Mouse (Mus musculus) kidney, postnatal 36 days (tissue): ENCODE data around the gene Ankrd9.

Experiments used
- DNase-seq, 2 experiments: peaks; one replicate each; pipeline ENCODE4 v3.0.0; 2021 to 2022; ENCODE audit warnings: mixed read lengths in 2 of 2

Ankrd9 gene

DNA sequence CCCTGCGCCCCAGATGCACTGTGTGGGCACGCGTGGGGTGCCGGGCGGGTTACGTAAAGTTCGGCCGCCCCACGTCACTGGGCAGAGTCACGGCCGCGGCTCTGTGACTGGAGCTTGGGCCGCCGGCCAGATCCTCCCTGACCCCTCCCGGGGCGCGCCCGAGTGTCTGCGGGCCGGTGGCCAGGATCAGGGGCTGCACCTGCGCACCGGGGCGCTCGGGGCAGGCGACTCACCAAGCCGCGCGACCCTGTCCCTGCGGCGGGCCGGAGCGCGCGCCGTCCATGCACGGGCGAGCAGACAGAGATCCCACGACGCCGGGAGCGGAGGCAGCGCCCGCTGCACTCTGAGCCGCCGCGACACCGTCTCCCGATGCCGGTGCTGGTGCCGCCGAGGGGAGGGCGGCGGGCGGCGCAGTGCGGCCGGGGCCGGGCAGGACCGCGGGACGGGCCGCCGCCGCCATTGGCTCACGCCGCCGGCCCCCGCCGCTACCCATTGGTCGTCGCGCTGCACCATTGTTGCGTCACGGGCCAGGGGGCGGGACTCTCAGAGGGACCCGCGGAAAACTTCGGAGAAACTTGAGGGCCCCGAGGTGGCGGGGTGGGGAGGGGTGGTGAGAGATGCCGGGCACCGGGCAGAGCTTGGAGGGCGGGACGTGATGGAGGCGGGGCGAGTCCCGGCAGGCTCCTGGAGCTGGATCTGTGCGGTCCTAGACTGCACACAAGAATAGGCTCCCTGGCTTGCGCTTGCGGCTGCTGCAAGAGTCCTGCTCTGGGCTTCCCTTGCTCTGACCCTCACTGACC lies at the start of gene Ankrd9:
Gene Ankrd9, minus strand, starts transcription at position 434 of the 800 bp plus-strand sequence.
- peak; percentile 99 to 100 for DNase-seq

DNA sequence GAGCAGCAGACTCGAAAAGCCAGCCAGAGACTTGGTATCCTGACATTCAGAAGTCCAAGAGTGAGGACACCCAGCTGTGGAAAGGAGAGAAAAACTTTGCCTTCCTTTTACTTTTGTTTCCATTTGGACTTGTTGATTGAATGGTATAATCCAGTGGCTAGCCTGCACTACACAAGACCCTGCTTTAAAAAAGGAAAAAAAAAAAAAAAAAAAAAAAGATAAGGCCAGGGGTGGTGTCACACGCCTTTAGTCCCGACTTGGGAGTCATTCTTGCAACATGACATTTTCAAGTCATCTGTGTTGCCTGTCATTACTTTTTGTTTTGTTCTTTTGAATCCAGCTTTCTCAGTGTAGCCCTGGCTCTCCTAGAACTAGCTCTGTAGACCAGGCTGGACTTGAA lies 42.7 kb upstream of the Ankrd9 start:
- DNase-seq = no peak

- no peak for DNase-seq
Measured at GRCm38 (mm10) chr12:111021138-111021537, 42.3 kb upstream of the Ankrd9 start.

- no peak for DNase-seq
Measured at GRCm38 (mm10) chr12:111019086-111019485, 40.2 kb upstream of the Ankrd9 start.

DNA sequence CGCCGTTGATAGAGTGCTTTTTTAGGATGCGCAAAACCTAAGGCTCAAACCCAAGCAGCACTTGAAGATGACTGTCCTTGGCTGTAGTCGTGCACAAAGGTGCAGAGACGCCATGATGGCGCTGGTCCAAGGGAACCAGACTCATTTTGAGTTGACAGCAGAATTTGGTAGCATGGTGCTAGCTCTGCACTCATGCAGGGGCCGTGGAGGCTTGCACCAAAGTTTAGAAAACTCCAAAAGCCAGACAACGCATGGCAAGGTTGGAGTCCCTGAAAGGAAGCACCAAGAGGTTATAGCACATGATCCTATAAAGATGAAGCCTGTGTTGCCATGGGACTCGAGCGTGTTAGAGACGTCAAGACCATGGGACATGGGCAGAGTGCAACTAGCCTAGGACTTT lies 39.2 kb upstream of the Ankrd9 start:
- DNase-seq = no peak

DNA sequence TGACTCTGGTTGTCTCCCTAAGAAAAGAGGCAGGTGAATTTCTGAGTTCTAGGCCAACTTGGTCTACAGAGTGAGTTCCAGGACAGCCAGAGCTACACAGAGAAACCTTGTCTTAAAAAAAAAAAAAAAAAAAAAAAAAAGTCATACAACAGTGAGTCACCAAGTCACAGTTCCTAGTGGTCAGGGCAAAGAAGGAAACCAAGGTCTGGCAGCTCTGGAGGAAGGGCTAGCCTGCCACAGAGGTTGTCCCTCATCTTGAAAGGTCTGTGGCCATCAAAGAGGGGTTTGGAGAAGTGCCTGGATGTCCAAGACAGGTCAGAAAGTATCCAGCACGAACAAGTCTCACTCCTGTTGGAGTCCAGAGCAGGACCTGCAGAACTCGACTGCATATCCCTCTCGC lies 38.0 kb upstream of the Ankrd9 start:
- no peak for DNase-seq

DNA sequence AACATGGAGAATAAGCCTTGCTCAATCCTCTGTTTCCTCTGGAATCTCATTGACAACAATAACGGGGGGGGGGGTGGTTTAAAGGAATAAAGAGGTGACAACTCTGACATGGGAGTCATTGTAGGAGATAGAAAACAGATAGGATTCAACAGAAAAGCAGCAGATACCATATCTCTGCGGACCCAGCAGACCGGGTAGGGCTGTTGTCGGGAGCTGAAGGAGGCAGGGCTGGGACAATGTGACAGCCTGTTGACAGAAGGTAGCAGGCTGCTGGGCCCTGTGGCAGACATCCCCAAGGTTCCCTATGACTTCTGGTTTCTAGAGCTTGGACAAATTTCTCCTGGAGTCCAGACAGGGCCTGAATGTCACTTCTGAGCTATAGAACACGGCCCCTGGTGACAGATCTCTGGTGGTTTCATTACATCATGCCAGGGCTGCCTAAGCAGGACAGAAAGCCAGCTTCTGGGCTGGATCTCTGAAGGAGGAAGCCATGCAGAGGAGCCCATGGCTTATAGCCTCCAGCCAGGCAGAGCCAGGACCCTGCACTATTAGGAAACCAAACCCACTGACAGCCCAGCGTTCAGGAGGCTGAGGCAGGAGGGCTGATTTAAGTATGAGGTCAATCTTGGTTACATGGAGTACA lies 30.9 kb upstream of the Ankrd9 start:
- no peak for DNase-seq

DNA sequence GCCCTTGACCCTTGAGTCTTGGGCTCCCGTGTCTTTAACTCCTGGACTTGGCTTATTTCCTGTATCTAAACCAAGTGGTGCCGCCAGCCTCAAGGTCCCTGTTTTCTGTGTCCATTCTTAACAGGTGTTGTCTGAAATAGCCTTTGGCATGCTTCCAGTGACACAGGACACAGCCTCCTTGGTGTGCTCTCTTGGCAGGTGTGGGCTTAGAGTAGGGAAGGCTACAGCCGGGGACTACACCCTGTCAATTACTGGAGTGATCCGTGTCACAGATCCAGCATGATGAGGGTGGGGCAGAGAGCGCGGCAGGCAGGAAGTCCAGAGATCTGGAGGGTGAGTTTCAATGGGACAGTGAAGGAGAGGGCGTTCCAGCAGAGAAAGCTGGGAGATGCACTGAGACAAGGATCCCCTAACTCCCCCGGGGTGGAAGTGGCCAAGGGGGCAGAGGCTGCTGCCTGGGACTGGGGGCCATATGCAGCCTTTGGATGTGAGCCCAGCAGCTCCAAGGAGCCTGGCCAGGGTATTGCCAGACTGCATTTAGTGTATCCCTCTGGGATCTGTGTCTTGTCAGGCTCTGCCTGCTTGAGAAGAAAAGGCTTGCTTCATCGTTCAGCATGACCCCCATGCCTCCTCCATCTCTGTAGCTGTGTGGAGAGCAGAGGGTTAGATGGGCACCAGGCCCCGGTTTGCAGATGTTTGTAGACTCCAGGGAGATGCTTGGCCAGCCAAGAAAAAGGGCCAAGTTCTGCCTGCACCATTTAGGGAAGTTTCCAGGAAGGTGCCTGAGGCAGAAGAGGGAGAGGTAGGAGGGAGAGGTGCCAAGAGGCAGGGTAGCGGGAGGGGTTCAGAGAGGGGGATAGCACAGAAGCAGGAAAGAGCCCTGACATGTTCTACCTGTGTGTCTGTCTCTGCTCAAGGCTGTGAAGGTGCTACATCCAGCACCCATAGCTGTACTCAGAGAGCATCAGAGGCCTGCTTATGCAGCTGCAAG lies 30.0 kb upstream of the Ankrd9 start:
- DNase-seq = no peak

DNA sequence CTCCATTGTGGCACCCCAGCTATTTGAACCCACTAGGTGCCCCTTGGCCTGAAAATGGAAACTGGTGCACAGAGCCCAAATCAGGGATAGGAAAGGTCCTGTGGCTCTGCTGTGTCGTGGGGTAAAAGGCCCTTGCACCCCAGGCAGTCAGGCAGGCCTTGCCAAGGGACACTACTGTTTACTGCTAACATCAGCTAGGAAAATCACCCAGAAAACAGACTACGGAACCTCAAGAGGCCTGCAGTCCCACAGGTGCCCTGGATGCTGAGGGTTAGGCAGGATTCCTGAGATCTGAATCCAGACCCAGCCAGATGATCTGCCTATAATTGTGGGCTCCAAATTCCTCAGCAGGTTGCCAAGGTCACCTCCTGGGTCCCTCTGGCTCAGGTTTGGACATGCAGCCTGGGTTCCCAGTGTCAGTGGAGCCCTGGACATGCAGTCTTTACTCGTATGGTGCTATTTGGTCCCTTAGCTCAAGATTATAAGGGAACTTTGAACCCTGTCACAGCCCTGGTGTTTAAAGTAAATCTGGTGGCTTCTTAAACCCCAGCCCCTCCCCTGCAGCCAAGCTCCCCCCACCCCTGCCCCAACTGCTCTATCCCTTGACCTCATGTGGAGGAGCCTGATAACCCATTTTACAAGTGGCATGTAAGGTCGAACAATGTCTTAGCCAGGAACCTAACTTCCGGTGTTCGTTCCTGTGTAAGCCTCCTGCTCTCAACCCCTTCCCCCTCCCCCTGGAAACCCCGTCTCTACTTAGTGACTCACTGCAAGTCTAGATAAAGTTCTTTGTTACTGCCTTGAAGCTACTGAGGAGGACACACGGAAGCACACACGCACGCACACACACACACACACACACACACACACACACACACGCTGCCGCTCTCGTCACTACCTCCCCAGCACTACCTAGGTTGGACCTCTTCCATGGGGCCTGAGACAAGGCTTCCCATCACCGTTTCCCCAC lies 28.6 kb upstream of the Ankrd9 start:
- DNase-seq = peak; percentile 48 to 69

- no peak for DNase-seq
Measured at GRCm38 (mm10) chr12:111006339-111006738, 27.5 kb upstream of the Ankrd9 start.

DNA sequence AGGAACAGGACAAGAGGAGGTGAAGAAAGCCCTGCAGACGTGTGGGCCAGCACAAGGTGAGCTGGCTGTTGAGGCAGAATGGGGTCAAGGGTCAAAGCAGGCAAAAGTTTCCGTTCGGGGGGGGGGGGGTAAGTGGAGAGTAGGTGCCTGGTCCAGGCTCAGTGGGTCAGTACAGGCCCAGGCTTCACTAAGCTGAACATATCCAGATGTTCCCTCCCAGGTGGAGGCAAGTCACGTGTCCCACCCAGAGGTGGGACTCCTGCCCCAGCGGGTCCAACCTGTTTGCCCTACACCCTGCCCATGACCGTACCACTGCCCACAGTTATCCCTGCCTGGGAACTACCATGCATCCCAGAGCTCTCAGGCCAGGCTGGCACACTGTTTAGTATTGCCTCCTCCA lies 27.0 kb upstream of the Ankrd9 start:
- no peak for DNase-seq

- no peak for DNase-seq
Measured at GRCm38 (mm10) chr12:111004142-111004541, 25.3 kb upstream of the Ankrd9 start.

DNA sequence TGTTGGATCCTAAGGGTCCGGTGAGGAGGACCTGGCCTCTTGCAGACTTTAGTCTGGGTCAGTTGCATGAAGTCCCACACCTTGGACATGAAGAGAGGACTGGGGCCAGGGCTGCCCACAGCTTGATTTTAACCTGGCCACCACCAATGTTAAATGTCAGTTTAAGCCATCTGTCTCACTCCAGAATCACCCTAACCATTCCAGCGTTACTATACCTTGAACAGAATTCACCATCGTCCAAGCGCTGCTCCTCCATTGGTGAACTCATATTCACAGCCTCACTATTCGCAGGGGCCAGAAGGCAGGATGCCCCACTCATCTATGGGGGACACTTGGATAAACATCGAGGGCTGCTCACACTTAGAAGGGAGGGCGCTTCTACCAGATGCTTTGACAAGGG lies 22.1 kb upstream of the Ankrd9 start:
- DNase-seq = no peak

GRCm38 (mm10) chr12:110999820-111000219 lies 21.0 kb upstream of the Ankrd9 start:
- DNase-seq = no peak

DNA sequence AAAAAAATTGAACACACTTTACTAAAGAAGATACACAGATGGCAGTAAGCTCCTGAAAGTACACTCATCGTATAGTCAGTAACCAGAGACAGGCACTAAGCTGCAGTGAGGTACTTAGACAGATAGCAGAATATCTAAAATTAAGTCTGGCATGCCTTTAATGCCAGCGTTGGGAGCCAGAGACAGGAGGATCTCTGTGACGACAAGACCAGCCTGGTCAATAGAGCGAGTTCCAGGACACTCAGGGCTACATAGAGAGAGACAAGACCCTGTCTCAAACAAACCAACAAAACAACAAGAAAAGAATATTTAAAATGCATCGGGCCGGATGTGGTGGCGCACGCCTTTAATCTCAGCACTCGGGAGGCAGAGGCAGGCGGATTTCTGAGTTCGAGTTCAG lies 19.3 kb upstream of the Ankrd9 start:
- DNase-seq = no peak

GRCm38 (mm10) chr12:110994666-110995065 lies 15.8 kb upstream of the Ankrd9 start:
- DNase-seq = no peak

DNA sequence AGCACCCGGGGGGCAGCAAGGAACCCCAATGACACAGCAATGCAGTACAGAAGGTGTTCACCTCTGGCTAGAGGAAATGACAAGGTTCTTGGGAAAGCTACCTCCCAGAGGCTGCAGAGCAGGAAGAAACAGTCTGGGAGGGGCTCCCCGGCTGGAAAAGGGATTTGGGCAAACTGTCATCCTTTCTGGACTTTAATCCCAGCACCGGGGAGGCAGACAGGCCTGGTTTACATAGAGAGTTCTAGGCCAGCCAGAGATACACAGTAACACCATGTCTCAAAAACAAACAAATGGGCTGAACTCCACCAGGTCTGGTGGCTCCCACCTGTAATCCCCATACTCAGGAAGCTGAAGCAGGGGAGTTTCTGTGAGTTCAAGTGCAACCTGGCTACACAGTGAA lies 14.4 kb upstream of the Ankrd9 start:
- DNase-seq = peak in 1 of 2 experiments; percentile 26

DNA sequence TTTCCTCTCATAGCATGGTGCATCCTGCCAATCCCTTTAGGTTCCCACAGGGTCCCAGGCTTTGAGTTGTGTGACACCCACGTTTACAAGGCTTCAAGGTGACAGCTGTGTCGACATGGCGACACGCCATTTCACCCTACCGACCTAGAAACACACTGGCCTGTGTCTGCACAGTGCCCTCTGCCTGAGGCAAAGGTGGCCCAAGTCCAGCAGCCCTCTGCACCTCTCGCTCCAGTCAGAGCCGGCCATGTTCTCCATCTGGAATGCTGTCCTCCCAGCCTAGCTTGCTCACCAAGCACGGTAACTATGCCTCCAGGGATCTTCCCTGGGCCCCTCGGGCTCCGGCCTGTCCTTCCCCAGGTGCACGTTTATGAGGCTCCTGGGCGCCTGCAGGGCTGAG lies 13.9 kb upstream of the Ankrd9 start:
- DNase-seq = peak; percentile 65 to 80

GRCm38 (mm10) chr12:110992128-110992553 lies 13.3 kb upstream of the Ankrd9 start:
- DNase-seq = peak; percentile 90 to 96

DNA sequence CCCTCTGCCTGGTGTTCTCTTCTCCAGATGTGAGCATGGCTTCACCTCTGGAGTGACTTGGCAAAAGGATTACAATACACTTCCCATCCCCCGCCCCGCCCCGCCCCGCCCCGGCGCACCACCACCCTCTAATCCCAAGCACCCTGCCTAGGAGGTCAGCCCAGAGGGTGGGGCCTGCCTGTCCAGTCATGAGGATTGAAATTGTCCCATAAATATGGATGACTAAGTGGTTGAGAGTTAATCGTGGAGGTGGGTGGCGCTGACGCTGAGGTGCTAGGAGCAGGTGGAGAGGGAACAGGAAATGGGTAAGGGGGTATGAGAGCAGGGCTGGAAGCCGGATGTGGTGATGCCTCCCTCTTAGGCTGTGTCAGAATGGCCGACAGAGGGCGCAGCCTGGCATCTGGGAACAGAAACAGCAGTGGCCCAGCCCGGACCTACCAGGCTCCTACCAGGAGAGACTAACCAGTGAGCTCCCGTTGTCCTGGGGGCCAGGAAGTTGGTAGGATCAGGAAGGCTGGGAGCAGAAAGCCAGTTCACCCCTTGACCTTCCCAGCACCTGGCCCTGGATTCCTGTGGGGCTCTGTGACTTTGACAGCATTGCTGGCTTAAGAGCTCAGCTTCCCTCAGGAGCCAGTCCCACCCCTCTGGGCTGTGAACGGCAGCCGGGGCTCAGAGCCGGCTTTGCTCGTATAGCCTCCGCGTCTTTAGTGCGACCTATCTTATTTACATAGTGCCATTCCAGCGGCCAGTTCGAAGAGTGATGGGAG lies 12.7 kb upstream of the Ankrd9 start:
- peak; percentile 79 to 91 for DNase-seq

GRCm38 (mm10) chr12:110990500-110990899 lies 11.7 kb upstream of the Ankrd9 start:
- no peak for DNase-seq
